Mouse (Mus musculus): ENCODE measurements at regions not wholly inside any gene's neighbourhood (a gene's known extent, or its start where the extent isn't known, plus 50 kb on each side); places are given as distances from the start of the nearest gene placed in this dataset.

DNA sequence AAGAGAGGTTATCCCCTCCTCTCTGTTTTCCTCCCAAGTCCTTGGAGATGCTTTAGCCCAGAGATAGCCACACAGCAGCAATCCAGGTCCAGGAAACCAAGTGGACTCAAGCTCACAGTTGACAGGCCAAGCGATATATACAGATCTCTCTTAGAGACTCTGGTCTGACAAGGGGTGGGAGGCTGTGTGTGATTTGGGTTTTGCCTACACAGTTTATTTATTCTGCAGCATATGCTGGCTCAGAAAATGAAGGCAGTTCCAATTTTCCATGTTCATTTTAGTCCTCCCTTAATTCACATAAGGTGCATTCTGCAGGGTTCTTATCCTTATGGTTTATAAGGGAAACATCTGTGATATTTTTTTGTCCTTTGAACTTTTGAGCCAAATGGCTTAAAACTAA is 595.0 kb upstream of the Apob start:
- no peak for DNase-seq (ENCODE audit: low spot score)

DNA sequence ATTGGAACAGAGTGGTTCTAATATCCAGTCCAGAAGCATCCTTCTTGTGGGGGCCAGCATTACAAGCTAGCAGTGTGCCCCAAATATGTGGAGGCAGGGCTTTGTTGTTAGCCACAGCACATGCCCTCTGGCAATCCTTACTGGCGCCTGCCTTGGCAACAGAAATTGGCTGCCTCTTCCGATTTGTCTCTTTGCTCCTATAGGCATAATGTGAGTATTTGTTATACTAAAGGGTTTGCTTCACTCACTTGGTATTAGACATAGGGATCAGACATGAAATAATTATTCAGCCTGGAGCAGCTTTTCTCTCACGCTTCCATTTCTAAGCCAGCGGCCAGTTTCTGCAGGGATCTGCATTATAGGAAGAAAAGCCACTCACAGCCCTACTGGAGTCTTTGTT is 573.6 kb upstream of the Apob start:
- DNase-seq (ENCODE audit: low spot score), result no peak

DNA sequence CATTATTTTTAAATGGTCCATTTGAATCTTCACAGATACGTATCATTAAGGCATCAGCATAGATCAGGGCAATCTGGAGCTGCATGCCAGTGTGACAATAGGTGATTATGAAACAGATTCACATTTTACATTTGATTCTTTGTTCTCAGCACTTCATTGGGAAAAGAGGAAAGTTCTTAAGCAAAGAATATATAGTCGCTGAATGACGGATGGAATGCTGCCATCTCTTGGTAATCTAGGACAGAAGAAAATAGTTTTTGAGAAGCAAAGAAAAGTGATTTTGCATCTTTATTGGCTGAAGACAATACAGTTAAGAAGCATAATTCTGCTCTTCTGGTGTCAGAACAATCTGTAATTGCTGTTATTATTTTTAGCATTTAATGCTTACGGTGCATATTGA is 565.6 kb upstream of the Apob start:
- DNase-seq (ENCODE audit: low spot score), result no peak

DNA sequence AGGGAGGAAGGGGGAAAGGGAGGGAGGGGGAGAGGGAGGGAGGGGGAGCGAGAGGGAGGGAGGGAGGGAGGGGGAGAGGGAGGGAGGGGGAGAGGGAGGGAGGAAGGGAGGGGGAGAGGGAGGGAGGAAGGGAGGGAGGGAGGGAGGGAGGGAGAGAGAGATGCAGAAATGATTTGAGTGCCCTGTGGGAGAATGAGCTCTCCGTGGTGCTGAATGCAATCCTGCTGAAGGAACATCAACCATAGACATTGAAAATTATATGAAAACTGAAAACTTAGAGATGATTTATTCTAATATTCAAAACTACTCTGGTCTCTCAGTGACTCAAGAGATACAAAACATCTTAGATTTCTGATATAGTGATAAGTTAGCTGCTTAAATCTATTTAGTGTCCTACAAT is 557.2 kb upstream of the Apob start:
- DNase-seq (ENCODE audit: low spot score), result no peak

DNA sequence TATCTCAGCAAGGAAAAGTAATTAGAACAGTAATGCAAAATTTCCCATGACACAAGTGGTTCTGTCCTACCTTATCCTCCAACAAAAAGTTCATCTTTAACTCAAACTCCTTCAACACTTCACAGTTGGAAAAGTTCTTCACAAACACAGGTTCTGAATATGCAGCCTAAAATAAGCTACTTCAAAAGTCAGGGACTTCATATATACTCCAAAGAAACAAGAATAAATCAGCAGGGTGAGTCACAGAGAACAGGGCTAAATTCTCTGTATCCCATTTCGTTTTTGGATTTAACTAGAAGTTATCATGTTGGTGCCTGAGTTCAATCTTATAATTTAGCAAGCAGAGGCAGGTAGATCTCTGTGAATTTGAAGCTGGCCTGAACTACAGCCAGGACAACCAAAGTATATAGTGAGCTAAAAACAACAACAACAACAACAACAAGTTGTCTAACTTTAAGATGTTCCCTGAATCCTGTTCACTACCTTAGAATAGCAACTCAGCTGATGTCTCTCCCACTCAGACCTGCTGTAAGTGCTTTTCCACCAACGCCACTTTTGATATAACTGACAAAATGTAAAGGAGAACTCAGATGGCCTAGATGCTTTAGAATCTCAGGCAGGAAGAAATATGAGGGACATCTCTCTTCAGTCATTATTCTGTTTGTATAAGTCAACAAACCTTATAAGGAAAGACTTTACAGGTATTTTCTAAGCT is 555.5 kb upstream of the Apob start:
- DNase-seq (ENCODE audit: low spot score), result no peak

DNA sequence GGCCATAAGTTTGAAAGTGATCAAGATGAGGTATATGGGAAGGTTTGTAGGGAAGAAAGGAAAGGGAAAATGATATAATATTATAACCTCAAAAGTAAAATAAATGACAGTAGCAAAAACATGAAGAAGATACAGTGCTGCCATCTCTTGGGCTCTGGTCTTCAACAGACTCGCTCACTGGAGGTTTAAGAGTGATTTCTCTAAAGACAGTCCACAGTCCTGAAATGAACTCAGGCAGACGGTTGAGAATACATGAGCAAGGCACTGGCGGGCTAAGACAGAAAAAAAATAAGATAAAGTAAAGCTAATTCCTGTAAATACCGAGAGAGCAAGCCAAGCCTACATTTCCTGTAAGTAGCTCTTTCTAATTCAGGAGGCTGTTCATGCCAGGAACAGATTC is 546.5 kb upstream of the Apob start:
- DNase-seq (ENCODE audit: low spot score), result no peak

DNA sequence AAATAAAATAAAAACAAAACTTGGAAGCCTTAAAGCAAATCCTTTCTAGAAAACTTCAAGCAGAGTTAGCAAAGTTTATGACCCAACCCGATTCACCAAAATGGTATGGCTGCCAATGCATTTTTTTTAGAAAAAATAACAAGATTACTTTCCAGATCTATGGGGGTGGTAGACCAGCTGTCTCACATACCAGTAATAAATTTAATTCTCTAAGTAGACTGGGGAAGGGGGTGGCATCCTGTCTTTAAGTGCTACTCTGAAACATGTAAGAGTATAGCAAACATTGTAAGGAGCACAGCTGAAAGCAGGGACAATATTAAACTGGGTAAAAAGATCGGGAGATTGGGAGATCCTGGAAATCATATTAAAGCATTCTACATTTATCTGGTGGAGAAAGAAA is 532.2 kb upstream of the Apob start:
- no peak for DNase-seq (ENCODE audit: low spot score)

DNA sequence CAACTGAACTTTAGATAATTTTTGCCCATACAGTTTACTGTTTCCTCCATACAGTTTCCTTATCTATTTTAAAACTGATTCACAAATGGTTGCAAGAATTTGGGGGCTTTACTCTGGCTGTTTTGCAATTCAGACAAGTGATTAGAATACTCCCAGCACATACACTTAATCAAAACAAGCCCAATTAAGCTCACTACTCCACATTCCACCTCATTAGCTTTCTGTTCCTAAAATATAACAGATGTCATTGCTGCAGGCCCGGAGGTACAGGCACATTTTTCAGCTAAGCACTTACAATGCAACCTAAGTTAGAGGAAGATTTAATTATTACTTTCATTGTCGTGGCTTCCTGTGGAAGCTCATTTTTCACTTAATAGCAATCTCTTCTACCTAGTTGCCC is 526.9 kb upstream of the Apob start:
- DNase-seq (ENCODE audit: low spot score), result no peak

DNA sequence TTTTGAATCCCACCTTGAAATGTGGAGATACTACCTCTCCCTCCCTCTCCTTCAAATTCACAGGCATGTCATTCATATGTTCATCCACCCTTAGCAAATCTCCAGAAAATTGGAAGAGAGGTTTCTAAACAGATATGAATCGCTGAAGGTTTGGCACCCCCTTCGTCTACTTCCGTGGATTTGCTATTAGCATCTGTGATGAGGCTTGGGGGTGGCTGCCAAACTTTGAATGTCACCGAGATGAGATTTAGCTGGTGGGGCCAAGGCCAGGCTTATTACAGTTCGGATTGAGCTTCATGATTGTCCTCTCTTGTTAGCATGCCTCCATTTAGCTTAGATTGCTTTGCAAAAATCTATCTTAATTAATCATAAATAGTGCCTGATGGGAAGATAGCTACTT is 520.4 kb upstream of the Apob start:
- no peak for DNase-seq (ENCODE audit: low spot score)

DNA sequence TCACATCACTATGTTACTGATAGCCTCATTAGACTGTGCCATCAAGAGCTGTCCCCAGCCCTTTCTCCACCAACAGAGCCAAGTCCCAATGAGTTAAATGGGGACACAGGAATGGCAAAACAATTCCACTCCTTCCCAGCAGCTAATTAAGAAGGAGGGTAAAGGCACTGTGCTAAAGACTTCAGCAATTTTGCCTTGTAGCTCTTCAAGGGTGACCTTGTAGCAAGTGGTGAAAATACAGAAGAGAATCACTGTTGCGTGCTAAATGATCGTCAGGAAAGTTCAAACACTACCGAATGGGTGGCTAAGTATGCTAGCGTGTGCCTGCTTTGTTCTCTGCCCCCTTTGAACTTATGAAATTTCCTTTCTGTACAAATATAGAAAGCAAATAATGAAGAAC is 519.9 kb upstream of the Apob start:
- DNase-seq (ENCODE audit: low spot score), result no peak

DNA sequence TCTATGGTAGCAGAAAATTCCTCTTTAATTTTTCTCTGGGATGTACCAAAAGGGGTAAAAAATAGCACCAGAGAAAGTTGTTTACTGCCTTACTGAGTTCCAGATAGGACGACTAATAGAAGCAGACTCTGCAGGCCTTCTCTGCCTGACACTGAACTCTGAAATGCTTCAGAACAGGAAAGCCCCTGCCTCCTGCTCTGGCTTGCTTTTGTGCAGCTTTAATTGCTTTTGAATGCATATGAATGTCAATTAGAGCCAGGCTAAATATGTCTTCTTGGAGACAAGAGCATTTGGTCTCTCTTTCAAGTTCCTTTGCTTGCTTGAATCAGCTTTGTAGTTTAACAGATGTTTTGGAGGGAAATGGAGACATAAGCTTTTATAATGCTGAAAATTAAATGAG is 512.5 kb upstream of the Apob start:
- no peak for DNase-seq (ENCODE audit: low spot score)

DNA sequence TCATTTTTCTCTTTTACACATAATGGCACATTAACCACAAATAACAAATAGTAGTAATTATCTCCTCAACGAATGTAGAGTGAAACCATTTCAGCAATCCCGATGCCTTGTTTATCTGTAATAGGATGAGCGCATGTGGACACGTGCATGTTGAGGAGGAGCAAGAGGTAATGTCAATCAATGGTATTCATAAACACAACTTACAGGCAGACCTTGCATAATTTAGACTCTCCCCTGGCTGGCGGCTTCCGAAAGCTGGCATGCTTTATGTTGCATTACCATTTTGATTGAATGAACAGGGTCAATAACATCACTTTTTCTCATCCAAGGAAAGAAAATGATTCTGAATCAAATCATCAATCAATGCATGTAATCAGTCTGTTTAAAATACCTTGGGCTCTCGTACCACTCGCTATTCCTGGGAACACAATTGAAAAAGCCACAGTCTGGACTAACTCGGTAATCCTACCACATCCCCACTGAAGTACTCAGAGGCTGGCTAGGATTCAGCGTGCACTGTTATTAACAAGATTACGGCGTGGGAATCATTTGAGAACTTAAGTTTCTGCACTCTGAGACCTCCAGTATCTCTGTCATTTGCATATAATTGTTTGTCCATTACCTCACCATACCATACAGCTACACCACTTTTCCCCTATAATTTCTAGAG is 464.7 kb upstream of the Apob start:
- DNase-seq (ENCODE audit: low spot score), result no peak

DNA sequence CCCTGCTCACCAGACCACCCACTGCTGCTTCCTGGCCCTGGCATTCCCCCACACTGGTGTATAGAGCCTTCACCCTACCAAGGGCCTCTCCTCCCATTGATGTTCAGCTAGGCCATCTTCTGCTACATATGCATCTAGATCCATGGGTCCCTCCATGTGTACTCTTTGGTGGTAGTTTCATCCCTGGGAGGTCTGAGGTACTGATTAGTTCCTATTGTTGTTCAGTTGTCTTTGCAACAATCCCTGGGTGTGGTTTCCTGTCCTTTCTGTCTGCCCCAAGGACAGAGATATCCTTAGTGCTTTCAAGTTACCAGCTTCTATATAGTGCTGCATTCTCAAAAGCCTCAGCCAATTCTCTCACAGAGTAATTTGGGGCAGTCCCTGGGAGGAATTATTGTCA is 440.1 kb upstream of the Apob start:
- DNase-seq (ENCODE audit: low spot score), result no peak

DNA sequence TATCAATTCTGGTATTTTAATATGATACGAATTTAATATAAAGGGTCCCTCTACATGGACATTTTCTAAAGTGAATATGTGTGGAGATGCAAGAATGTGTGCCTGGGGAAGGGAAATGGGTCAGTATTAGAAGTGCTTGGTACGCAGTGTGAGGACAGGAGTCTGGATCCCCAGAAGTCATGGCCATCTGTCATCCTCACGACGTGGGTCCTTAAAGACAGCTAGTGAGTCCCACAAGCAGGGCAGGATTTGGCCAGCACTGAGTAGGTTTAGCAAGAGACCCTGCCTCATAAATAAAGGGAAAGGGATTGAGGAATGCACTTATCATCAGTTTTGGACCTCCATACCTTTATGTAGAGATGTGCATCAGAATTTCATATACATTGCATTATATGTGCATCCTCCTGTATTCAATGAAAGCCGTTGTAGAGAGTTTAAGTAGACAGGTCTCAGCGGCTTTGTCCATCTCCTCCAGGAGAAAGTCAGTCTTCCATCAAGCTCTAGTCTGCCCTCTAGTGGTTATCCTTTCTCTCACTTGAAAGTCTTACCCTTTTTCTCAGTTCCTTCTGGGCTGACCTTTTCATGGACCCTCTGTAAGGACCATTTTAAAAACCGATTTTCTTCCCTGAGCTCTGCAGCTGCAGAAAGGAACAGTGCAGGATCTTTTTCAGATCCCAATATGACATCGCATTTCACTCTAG is 434.0 kb upstream of the Apob start:
- no peak for DNase-seq (ENCODE audit: low spot score)

DNA sequence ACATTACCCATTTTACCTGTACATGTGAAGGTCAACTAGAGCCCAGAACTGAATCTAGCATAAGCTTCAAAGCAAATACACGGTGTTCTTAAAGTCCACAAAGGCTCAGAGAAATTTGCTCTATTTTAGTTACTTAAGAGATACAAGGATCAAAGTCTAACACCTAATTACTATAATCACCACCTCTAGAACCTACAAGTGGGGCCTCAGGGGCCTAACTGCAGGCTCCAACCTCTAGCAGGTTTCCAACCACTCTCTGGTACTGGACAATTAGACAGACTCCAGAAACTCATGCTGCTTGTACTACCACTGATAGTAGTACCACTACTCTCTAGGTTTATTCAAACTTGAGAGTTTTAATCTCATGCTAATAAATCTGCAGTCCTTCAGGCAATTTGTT is 428.7 kb upstream of the Apob start:
- no peak for DNase-seq (ENCODE audit: low spot score)

DNA sequence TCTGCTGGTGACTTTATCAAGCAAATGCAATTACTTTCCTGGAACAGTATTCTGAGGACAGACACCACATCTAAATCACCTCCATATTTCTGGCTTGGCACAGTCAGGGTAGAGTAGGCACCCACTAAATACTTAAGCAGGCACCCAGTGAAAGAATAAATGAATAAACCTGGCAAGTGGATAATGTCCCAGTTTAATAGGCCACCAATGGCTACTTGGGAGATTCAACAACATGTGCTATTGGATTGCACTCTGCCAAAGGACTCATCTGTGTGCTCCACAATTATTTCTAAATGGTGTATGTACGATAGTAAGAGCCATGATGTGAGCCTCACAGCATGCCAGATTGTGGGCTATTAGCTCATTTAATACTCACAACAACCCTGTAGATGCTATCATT is 417.2 kb upstream of the Apob start:
- DNase-seq (ENCODE audit: low spot score), result no peak

DNA sequence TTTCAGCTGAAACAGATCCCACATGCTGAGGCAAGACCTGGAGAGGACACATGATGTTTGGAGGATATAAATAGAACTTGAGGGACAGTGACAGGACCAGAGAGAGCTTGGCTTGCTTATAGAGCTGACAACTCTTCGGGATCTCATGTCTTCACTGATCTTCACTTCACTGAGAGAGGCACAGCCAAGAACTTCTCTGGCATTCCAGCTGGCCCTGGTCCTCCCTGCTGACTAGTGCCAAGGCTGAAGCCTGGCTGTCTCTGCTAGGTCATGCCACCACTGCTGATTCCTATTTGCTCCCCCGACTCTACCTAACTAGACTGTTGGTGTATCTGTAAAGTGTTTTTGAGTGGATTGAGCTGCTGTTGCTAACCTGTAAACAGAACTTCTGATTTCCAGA is 401.4 kb upstream of the Apob start:
- DNase-seq (ENCODE audit: low spot score), result no peak

DNA sequence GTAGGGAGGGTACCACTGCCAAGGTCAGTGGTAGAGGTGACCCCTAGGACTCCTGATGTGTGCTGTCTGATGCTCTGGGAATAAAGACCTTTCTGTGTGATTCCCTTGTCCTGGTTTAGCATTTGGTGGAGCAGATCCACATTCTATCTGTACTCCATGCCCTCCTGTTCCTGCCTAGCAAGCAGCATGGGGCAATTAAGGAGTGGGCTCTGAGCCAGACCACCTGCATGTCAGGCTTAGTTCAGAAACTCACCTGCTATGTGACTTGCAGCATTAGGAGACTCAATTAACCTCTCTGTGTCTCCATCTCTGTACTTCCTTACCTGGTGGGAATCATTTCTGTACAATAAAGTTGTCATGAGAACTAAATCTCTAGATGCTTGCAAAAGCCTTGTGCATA is 389.9 kb upstream of the Apob start:
- DNase-seq (ENCODE audit: low spot score), result no peak

DNA sequence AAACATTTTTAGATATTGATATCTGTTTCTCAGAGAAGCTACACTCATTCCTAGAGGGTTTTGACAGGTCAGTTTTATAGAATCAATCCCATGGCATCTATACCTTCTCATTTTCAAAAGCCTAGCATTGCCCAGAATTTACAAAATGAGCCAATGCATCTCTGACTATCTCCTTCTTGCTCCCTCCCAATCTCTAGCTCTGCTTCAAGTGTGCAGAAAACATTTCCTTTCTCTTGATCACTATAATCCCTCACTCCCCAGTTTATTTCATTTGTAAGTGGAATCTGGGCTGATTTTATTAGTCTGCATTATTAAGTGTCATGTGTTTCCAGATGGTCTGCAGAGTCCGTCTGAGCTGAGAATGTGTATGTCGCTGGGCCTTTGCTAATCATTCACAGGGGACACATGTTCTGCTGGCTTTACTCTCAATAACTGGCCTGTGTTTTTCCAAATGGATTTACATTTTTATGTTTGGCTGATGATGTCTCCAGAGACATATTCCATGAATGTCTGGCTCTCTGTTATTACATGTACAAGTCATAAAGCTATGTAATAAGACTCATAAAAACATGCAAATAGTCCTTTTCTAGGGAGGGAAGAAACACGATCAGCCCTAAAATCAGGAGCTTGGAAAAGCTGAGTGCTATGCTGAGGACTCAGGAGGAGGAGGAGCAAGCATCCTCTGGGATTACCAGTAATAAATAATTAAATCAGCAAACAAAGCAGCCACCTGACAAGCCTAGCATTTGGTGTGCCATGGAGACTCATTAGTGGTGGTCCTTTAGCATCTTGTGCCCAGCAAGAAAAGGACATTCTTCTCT is 366.0 kb upstream of the Apob start:
- DNase-seq (ENCODE audit: low spot score), result no peak

DNA sequence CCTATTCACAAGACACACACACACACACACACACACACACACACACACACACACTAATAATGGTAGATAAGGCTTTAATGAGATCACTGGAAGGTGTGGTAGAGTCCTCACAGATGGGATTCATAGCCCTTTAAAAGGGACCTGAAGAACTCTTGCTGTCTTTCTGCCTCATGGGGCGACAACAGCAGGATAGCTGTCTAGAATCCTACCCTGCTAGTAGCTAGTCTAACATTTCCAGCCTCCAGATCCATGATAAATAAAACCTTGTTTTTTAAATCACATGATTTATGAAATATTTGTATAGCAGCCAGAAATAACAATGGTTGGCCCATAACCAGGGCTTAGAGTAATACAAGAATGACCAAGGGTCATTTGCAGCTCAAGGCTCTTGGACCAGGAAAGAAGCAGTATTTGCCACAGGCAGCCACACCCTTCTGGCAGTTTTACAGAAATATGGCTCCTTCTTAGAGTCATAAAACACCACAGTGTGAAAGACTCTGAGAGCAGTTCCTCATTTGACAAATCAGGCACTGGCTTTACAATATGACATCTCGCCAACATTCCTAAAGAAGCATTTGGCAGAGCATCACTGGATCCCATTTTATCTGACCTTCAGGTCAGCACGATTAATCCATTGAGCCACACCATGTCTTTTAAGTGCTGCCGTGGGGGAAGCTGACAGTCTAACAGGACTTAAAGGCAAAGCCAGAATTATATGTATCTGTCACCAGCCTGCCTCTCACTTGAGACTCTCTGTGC is 340.9 kb upstream of the Apob start:
- no peak for DNase-seq (ENCODE audit: low spot score)

DNA sequence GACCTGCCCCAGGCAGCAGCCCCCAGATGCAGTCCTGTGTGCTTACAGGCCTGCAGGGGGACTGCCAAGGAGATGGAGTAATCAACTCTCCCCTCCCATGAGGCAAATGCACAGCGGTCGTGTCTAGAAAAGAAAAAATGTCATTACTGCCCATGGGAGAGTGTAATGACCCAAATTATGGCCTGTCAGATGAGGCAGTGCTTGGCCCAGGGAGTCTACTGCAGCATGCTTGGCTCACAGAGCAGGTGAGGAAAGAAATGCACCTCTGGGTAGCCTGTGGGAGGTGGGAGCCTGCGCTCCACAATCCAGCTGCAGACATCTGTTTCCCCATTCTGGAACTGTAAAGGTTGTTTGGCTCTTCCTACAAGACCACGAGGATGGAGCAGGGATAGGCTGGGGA is 339.8 kb upstream of the Apob start:
- DNase-seq (ENCODE audit: low spot score), result no peak

DNA sequence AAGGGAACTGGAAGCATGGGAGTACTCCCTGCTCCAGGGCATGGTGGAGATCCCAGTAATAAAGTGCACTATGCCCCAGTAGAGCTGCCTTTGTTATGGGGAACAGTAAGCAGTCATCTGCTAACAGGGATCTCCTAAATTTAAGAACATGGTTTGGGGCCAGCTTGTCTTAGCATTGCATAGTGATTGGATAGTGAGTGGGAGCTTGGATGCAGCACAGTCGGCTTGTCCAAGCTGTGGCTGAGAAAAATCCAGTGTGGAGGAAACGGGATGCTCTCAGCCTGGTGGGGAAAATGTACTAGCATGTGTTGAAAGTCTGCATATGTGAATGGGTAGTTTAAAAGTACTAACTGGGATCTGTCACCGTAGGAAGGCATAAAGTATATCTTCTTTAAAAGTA is 326.6 kb upstream of the Apob start:
- DNase-seq (ENCODE audit: low spot score), result no peak
